8 mouse cellular contexts compared by ENCODE assay signal in genomic region chr2:49358839-49359520, GRCm38 (mm10).
DNase-seq lines count a peak whose midpoint lies in the region; ATAC-seq and TF ChIP-seq lines count a peak whose summit lies in the region.

No protein-coding gene starts in this region.

- TF ChIP-seq CTCF in liver, adult 2 months (IDR thresholded peaks at IDR 0.05; ENCODE audit: low read depth, low read length) = peak; percentile 38; the same call in 1 of the 2 replicates

- ATAC-seq in liver, embryonic 12.5 days = no peak
- ATAC-seq in granulocyte monocyte progenitor cell, adult 5-6 weeks (replicated peaks; ENCODE audit: poor library complexity, severe bottlenecking) = peak; percentile 82
- peak; percentile 20; the same call in 1 of the 2 replicates for ATAC-seq in monocyte, adult 5-6 weeks (replicated peaks; ENCODE audit: insufficient number of reproducible peaks, low FRiP score, low TSS enrichment, poor library complexity, severe bottlenecking)
- no peak for ATAC-seq in erythroid progenitor cell, adult 5-6 weeks (replicated peaks; ENCODE audit: low FRiP score, poor library complexity, severe bottlenecking)

- H3K36me3 ChIP-seq in liver, adult 2 months (ENCODE audit: control insufficient read depth, insufficient read depth, low read length) = no peaks in the 10 kb centered on the region
- H3K36me3 ChIP-seq in liver, embryonic 12.5 days = no peaks in the 10 kb centered on the region

- WGBS in liver, adult 2 months = 61% methylated on average over 4 of the region's 4 CpGs
- 59% methylated on average over 4 of the region's 4 CpGs for WGBS in liver, embryonic 12.5 days (ENCODE audit: insufficient replicate concordance)

- H3K4me3 ChIP-seq in liver, adult 2 months (ENCODE audit: insufficient read depth, low read depth, low read length) = no peak overlapping the region
- H3K4me3 ChIP-seq in liver, embryonic 12.5 days = no peak overlapping the region

- H3K4me2 ChIP-seq in liver, embryonic 12.5 days = no peak overlapping the region

- no peak for TF ChIP-seq POLR2A in liver, adult 2 months (IDR thresholded peaks at IDR 0.05; ENCODE audit: extremely low read depth, insufficient read depth, low read length)

- H3K79me2 ChIP-seq in liver, adult 2 months (ENCODE audit: control insufficient read depth, insufficient read depth, low read length) = no peaks in the 10 kb centered on the region

- H3K27ac ChIP-seq in liver, adult 2 months (replicated peaks; ENCODE audit: insufficient read depth, low read depth, low read length) = no peak overlapping the region
- H3K27ac ChIP-seq in liver, embryonic 12.5 days = no peak overlapping the region

- peak; percentile 63 for DNase-seq in liver, adult 2 months (ENCODE audit: extremely low read depth, low read depth, low spot score)
- peak; percentile 55 for DNase-seq in MN1 (ENCODE audit: low spot score)
- peak; percentile 17 to 21 for DNase-seq in cerebellum, adult 18-20 months
- peak; percentile 61 to 70 for DNase-seq in kidney, postnatal 36 days

- H3K9ac ChIP-seq in liver, adult 2 months (ENCODE audit: low read depth, low read length) = no peak overlapping the region
- H3K9ac ChIP-seq in liver, embryonic 12.5 days = no peak overlapping the region

- H3K4me1 ChIP-seq in liver, adult 2 months (ENCODE audit: control insufficient read depth, insufficient read depth, low read length) = no peaks in the 10 kb centered on the region
- H3K4me1 ChIP-seq in liver, embryonic 12.5 days = no peaks in the 10 kb centered on the region

- no peaks in the 10 kb centered on the region for H3K27me3 ChIP-seq in liver, adult 2 months (ENCODE audit: control insufficient read depth, insufficient read depth, low read length)
- H3K27me3 ChIP-seq in liver, embryonic 12.5 days (replicated peaks) = no peaks in the 10 kb centered on the region; the same call in 1 of the 2 replicates

- H3K9me3 ChIP-seq in liver, embryonic 12.5 days (replicated peaks) = no peaks in the 10 kb centered on the region

Comparison
In these comparisons a context has a peak if more than half of its experiments do, and no peak if none do; other contexts are left out.
1. ATAC-seq: peak in granulocyte monocyte progenitor cell, adult 5-6 weeks (single experiment) and monocyte, adult 5-6 weeks (single experiment); none in liver, embryonic 12.5 days (single experiment) and erythroid progenitor cell, adult 5-6 weeks (single experiment).
2. Peak in every context shown above with its lines, with median percentiles within 50 percentile points of each other: DNase-seq.